Mouse (Mus musculus) megakaryocyte progenitor cell, adult 5-6 weeks (primary cell): Measurements from ENCODE around the gene Tmem246. TPM values are rescaled to one million over a fixed set of nuclear protein-coding genes. Genes with fewer than 3 reads are reported as not detected.

Source experiments
- total RNA-seq, 2 experiments: library from RNA; stranded (forward) in 1 of 2; stranded (reverse) in 1 of 2; fragments of 157-497, 149-512 nt in 1 of 2; fragments of 200-1000 nt in 1 of 2; gene quantifications; 2 replicates each; pipeline versions ENCODE4 v1.2.3 to v1.2.4; 2015 to 2017

Tmem246 gene
- total RNA-seq, 2 experiments from 2014 or later = 0.08 to 0.35 TPM

Other genes starting within 250 kb of the Tmem246 start
- gene Acnat2, start 189.7 kb downstream of the Tmem246 start, total RNA-seq (2015) = not detected in 2 replicates
- gene Acnat2, start 189.7 kb downstream of the Tmem246 start, total RNA-seq (2017) = not detected in 2 replicates
- not detected in 2 replicates for gene Acnat1, start 124.0 kb downstream of the Tmem246 start, total RNA-seq (2015)
- not detected in 2 replicates for gene Acnat1, start 124.0 kb downstream of the Tmem246 start, total RNA-seq (2017)
- gene Baat, start 91.3 kb downstream of the Tmem246 start, total RNA-seq (2015) = not detected in 2 replicates
- gene Baat, start 91.3 kb downstream of the Tmem246 start, total RNA-seq (2017) = not detected in 2 replicates
- 45.5 and 50.4 TPM in 2 replicates for gene Mrpl50, start 76.8 kb downstream of the Tmem246 start, total RNA-seq (2015)
- gene Mrpl50, start 76.8 kb downstream of the Tmem246 start, total RNA-seq (2017) = 35.6 and 44.8 TPM in 2 replicates
- gene Zfp189, start 76.7 kb downstream of the Tmem246 start, total RNA-seq (2015) = 8.7 and 9.7 TPM in 2 replicates
- 4.0 and 7.6 TPM in 2 replicates for gene Zfp189, start 76.7 kb downstream of the Tmem246 start, total RNA-seq (2017)
- not detected in 2 replicates for gene Aldob, start 48.3 kb downstream of the Tmem246 start, total RNA-seq (2015)
- gene Aldob, start 48.3 kb downstream of the Tmem246 start, total RNA-seq (2017) = not detected in 2 replicates
- 39.5 and 42.9 TPM in 2 replicates for gene Rnf20, start 34.1 kb upstream of the Tmem246 start, total RNA-seq (2015)
- 121 and 156 TPM in 2 replicates for gene Rnf20, start 34.1 kb upstream of the Tmem246 start, total RNA-seq (2017)
- not detected in 2 replicates for gene Ppp3r2, start 84.1 kb upstream of the Tmem246 start, total RNA-seq (2015)
- gene Ppp3r2, start 84.1 kb upstream of the Tmem246 start, total RNA-seq (2017) = not detected in 2 replicates
- gene Grin3a, start 247.9 kb upstream of the Tmem246 start, total RNA-seq (2015) = 0.07 TPM in 1 of 2 replicates, not detected in the other
- gene Grin3a, start 247.9 kb upstream of the Tmem246 start, total RNA-seq (2017) = not detected in 2 replicates